Mouse (Mus musculus): ENCODE measurements at regions not wholly inside any gene's neighbourhood (a gene's known extent, or its start where the extent isn't known, plus 50 kb on each side); places are given as distances from the start of the nearest gene placed in this dataset.

GRCm38 (mm10) chr5:126699314-126699713, 542.3 kb upstream of the Tmem132c start:
- TF ChIP-seq CTCF (IDR thresholded peaks at IDR 0.05; ENCODE audit: low read depth) (peak; percentile 6; the same call in 1 of the 2 replicates), EP300 (IDR thresholded peaks at IDR 0.05; ENCODE audit: low read depth) (no peak)
